Mouse (Mus musculus) kidney, postnatal 14 days (tissue): Measurements from ENCODE around the gene Pik3r5.
A peak's percentile ranks its signal among the peaks of the same experiment; 100 is the strongest.

Experiments
- DNase-seq: peaks from one replicate; pipeline ENCODE4 v3.0.0; 2022; ENCODE audit warnings: mixed read lengths

The Pik3r5 gene

GRCm38 (mm10) chr11:68487720-68488119 is 55.8 kb downstream of the Pik3r5 start:
- no peak for DNase-seq

GRCm38 (mm10) chr11:68488256-68488824 is 56.4 kb downstream of the Pik3r5 start:
- DNase-seq: no peak

- DNase-seq: no peak
Observed at GRCm38 (mm10) chr11:68489236-68489635, 57.3 kb downstream of the Pik3r5 start.

GRCm38 (mm10) chr11:68492592-68492991 is 60.7 kb downstream of the Pik3r5 start:
- no peak for DNase-seq

DNA sequence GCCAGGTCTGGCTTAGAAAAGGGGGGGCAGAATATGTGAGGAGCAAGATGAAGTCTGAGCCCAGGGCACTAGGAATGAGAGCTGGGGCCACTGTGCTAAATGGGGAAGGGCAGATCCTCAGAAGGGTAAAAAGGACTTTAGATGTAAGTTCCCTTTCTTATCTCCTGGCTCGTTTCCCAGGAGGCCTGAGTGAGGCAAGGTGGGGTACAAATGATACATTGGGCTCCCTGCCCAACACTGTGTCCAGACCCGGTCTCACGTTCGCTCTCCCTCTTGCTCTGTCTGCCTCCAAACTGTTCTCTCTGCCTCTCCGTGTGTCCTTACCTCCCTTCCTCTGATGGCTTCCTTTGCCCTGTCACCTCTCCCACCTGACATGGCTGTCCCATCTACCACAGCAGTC is 61.8 kb downstream of the Pik3r5 start:
- no peak for DNase-seq

- DNase-seq: no peak
Observed at GRCm38 (mm10) chr11:68497081-68497480, 65.2 kb downstream of the Pik3r5 start.

- no peak for DNase-seq
Observed at GRCm38 (mm10) chr11:68498517-68498916, 66.6 kb downstream of the Pik3r5 start.

GRCm38 (mm10) chr11:68498999-68499699 is 67.2 kb downstream of the Pik3r5 start:
- no peak for DNase-seq

- no peak for DNase-seq
Observed at GRCm38 (mm10) chr11:68500949-68501350, 69.0 kb downstream of the Pik3r5 start.

GRCm38 (mm10) chr11:68502408-68502807 is 70.5 kb downstream of the Pik3r5 start:
- DNase-seq: no peak

GRCm38 (mm10) chr11:68502902-68503629 is 71.1 kb downstream of the Pik3r5 start, which contains the start of gene Pik3r6:
Gene Pik3r6 (plus strand): TSS chr11:68503019.
- peak; percentile 44 for DNase-seq

DNA sequence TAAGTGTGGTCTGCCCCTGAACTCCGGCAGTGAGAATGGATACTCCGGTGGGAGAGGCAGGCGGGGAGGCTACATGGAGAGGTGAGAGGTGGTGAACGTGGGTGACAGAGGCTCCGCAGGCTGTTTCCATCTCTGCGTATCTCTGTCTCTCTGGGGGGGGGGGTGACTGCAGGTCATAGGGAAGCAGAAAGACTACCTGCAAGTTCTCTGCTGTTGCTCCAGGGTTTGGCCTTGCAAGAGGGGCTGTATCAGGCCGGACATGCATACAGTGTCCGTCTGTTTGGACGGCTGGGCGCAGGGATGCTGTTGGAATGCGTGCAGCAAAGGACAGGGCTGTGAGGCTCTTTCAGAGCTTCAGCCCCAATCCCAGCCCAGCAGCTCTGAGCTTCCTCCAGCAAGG is 73.0 kb downstream of the Pik3r5 start:
- DNase-seq: no peak

DNA sequence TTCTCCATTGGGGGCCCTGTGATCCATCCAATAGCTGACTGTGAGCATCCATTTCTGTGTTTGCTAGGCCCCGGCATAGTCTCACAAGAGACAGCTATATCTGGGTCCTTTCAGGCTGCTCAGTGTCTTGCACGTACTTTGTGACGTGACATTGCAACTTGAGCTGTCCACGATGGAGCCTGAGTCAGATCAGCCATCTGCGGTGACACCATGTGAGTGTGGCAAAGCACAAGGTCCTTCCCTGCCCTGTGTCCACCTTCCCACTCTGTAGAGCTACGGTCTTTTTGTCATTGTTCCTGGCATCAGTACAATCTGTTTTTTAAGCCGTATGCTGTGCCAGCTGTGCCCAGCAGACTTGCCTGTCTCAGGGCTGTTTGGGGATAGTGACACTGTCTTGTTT is 75.3 kb downstream of the Pik3r5 start:
- no peak for DNase-seq

DNA sequence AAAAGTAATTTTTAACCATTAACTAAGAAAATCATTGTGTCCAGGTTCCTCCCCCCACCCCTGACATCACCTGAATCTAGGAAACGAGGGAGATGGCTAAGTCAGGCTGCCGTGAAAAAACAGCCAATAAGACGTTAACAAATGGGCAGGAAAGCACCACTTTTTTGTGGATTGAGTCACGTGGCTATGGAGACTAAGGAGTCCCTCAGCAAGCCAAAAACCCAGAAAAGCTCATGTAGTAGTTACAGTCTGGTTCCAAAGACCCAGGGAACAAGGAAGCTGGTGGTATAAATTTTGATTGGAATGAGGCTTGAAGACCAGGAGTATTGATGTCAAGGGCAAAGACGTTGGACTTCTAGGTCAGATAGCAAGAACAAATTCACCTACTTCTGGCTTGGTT is 76.7 kb downstream of the Pik3r5 start:
- no peak for DNase-seq

DNA sequence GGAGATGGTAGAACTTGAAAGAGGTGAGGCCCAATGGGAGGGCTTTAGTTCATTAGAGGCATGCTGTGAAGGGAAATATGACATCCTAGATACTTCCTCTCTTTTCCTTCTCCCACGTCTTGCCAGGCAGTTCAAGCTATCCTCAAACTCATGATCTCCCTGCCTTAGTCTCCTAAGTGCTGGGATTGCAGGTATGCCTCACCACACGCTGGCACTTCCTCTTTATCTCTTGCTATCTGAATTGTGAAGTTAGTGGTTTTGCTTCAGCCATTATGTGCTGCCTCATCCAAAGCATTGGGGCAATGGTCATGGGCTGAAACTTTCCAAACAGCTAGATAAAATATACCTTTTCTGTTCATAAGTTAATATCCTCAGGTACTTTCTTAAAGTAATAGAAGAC is 77.3 kb downstream of the Pik3r5 start:
- DNase-seq: no peak

DNA sequence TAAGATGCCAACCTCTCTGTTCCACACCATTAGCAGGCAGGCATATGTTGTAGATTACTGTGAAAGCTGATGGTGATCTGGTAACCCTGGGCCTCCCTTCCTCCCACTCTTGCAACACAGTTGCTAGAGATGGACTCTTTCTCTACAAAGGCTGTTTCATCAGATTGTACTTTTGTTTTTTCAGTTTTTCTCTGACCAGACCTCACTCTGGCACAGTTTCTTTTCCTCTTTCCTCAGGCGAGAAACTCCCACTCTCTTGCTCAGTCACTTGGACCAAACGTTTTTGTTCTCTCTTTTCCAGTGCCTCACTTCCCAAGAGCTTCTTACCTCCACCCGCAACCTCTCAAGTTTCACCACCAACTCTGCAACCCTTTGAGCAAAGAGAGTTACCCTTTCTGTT is 82.0 kb downstream of the Pik3r5 start:
- DNase-seq: no peak

DNA sequence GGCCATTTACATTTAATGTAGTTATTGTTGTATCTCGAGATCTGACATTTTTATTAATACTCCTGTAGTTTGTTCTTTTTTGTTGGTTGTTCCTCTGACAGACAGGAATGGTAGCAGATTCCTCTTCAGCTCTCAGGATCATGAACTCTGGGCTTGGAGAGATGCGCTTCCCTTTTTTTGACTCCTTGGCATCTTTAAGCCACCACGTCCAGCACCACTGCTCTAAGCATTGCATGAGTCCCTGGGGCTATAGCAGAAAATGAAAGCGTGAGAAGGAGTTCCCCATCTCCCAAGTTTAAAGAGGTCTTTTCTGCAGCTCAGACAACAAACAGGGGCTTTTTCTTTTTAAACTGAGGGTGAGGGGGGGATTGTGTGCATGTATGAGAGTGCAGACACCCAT is 87.4 kb downstream of the Pik3r5 start:
- no peak for DNase-seq

DNA sequence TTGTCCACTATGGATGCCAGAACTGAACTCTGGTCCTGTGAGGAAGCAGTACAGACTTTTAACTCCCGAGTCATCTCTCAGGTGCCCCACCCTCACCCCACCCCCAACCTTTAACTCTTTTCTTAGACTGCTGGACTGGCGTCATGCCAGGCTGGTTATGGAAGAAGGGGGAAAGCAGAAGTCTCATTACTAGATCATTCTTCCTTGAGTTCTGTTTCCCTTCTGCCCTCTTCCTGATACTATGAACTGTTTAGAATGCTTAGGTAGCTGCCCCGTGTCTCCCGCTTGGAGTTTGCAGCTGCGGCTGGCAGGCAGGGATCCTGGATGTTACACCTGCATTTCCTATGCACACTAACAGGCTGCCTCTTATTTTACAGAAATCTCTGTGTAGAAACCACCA is 87.9 kb downstream of the Pik3r5 start:
- DNase-seq: no peak

- no peak for DNase-seq
Observed at GRCm38 (mm10) chr11:68520439-68520838, 88.5 kb downstream of the Pik3r5 start.

- no peak for DNase-seq
Observed at GRCm38 (mm10) chr11:68521352-68521751, 89.4 kb downstream of the Pik3r5 start.

DNA sequence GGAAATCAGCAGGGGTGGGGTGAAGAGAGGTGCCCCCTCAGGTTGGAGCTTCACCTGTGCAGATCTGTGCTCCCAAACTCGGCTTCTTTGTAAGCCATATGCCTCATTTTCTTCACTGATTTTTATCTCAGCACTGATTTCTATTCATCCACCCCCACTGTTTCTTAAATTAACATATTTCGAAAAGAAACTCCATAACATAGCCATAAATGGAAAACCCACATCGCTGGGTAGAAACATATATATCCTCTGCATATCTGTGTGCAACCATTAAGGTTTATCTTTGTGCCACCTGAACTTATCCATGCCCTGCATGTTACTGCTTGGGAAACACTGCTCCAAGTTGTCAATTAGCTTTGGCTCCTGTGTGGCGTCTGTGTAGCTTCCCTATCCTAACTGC is 94.5 kb downstream of the Pik3r5 start:
- no peak for DNase-seq

DNA sequence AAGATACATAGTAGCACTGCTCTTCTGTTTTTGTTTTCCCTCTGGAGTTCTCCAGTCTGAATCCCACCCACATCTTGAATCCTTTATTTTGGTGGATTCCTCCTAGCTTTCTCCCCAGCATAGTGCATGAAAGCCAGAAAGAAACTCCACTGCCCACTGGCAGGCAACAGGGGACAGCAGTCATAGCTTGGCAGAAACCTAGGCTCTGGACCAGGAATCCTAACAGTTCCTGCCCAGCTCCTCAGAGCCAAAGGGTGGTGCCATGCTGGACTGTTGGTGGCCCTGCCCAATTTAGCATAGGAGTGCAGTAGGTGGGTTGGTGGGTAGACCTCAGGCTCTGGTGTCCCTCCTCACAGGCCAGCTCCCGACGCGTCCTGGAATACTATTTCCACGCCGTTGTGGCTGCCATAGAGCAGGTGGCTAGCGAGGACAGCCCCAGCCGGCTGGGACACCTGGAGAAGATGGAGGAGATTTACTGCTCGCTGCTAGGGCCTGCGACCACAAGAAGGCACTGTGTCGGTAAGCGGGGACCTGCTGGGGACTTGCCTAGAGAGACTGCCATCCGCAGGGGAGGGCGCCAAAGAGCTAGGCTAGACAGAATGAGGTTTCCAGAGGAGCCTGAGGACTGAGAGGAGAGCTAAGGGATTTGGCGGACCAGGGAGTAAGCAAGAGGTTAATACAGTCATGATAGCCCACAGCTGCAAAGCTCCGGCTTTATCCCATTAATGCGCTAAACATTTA is 99.3 kb downstream of the Pik3r5 start:
- DNase-seq: peak; percentile 58

GRCm38 (mm10) chr11:68531941-68532535 is 100.1 kb downstream of the Pik3r5 start:
- no peak for DNase-seq
